Mouse (Mus musculus) gastrocnemius, postnatal 36 days (tissue): Measurements from ENCODE around the gene Serpina9. TPM values are rescaled to one million over a fixed set of nuclear protein-coding genes. Genes with fewer than 3 reads are reported as not detected.
"Not testable (repeated sequence)": the region's sequence is repeated elsewhere in the genome, so short reads cannot be mapped to it uniquely, and the experiment has no call there.

Experiments used
- DNase-seq, 2 experiments: peaks; one replicate each; pipeline ENCODE4 v3.0.0; 2022
- intact Hi-C: fragments of 180-260 bp; cut with DNase I; formaldehyde crosslinking; loops from one replicate; pipeline ENCODE4 v1.15.1; 2025
- total RNA-seq, 2 experiments: library from RNA; stranded (reverse); gene quantifications; 2 replicates each; pipeline ENCODE4 v1.2.3; 2021

The Serpina9 gene
- total RNA-seq, 2 experiments from 2014 or later: not detected

DNA sequence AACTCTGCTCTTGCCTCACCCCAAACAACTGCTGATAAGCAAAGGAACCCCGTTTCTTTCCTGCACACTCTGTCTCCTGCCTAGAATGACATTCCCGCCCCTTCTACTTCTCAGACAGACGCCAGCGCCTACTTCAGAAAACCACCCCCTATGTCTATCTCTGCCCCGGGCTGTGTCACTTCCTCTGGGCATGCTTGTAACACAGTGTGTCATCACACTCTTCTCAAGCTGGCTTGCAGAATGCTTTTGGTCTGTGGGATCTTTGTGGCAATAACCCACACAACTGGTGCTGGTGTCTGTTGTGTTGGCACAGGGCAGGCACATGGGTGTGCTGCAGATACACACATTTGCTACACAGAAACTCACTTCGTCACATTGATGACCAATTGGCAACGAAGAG lies 20.6 kb downstream of the Serpina9 start:
- DNase-seq: no peak
- intact Hi-C loops: no loop called here

DNA sequence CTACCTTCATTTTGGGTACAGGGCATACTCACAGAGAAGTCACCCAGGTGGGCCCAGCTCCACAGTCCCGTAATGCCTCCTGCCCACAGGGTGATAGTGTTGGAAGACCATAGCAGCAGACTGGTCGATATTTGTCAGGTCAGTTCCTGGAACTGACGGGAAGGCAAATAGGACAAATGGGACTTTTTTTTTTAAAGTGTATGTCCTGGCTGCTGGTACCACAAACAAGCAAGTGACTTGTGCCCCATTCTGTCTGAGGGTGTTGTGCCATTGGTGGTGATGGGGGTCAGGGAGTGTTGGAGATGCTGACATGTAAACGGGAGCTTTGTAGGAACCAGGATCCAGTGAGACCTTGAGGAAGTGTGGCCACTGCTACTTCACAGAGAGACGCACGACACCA lies 23.7 kb downstream of the Serpina9 start, which contains the start of gene Serpina11:
Serpina11 (minus strand) TSS at position 101 of the 400 bp plus-strand sequence.
- intact Hi-C loops: no loop called here
- no peak for DNase-seq

DNA sequence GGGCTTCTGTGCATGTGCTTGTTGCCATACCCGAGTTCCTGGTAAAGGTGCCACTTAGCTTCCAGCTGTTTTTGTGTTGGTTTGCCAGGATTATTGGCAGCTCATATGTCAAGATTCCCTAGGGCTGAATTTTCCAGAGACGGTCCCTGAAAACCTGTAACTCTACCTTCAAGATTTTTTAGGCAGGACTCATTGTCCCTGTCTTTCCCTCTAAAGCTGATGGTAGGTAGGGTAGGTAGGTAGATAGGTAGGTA lies 24.1 kb downstream of the Serpina9 start:
- no peak for DNase-seq
- intact Hi-C loops: no loop called here

DNA sequence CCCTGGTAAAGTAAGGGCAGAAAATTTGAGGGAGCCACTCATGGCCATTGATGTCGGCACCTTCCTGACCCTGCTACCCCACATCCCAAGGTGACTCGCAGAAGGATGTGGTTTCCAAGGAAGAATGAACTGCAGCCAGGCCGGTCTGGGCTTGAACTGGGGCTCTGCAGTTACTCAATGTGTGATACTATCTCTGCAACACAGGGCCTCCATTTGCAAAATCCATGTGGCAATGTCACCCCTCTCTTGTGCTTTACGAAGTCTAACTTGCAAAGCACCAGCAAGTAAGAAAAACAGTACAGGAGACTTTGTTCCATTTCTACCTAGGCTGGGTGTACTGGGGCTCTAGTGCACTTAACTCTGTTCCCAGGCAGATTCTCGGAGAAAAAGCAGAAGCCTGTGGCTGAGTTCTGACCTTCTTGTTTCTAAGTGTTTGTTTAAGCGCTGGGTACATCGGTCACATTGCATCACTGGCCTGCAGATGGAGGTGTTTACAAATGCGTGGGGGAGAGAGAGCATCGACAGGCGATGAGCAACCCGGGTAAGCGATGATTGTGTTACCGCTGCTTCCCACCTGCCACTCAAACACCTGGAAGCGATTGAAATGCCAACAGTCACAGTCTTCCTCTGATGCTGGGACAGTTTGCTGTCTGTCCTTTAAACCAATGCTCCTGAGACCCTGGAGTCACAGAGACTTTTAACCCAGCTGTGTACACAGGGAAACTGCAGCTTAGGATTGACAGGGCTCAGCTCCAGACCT lies 24.6 kb downstream of the Serpina9 start:
- intact Hi-C loops: no loop called here
- no peak for DNase-seq

DNA sequence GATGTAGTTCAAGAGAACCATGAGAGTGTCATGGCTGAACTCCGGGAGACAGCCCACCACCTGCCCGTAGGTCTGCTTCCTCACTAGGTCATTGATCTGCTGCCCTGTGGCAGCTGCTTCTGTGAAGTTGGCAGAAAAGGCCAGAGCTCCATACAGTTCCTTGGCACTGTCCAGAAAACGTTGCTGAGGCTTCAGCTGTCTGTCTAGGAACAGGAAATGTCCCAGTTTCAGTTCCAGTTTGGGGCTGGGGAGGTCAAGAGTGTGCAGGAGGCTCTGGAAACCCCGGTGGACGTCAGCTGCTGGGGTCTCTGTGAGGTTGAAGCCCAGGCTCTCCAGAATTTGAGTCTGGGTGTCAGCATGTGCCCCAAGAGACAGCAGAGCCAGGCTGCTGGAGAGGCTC lies 27.7 kb downstream of the Serpina9 start:
- no peak for DNase-seq
- intact Hi-C loops: no loop called here

DNA sequence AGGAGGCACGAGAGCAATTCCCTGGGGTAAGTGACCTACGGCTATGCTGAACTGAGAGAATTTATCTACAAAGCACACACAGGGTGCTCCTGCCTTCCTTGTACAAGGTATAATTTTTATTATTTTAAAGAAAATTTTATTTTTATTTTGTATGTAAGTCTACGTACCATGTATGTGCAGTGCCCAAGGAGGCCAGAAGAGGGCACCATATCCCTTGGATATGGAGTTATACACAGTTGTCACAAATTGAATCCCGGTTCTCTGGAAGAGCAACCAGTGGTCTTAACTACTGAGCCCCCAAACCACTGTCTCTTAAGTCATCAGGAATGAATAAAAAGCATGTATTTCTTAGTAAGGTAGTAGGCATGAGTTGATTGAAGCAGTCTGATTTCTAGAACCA lies 28.6 kb downstream of the Serpina9 start:
- no peak for DNase-seq
- intact Hi-C loops: no loop called here

DNA sequence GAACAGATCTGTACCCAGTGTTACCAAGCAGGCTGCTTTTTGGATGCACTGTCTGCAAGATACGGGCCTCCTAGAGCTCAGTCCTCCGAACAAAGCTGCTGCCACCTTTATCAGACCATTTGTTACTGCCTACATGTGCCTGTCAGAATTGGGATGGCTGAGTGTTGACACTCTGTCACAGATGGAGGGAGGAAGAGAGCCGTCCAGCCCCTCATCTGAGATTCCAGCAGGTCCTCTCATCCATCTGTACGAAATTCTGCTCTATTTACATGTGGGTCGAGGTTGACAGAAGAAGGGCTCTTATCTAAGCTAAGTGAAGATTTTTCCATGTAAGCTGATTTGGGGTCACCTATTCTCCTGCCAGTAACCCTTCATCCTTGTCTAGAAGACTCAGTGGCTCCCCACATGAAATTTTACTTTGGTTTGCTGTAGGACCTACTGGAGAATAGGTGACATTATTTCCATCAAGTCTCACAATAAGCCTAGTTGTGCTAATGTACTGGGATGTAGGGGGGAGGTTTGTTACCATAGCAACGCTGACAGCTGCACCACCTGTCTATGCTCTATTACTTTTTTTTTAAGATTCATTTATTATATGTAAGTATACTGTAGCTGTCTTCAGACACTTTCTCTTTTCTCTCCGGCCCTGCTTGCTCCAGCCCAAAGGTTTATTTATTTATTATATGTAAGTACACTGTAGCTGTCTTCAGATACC lies 31.8 kb downstream of the Serpina9 start:
- DNase-seq: no peak
- intact Hi-C loops: no loop called here

DNA sequence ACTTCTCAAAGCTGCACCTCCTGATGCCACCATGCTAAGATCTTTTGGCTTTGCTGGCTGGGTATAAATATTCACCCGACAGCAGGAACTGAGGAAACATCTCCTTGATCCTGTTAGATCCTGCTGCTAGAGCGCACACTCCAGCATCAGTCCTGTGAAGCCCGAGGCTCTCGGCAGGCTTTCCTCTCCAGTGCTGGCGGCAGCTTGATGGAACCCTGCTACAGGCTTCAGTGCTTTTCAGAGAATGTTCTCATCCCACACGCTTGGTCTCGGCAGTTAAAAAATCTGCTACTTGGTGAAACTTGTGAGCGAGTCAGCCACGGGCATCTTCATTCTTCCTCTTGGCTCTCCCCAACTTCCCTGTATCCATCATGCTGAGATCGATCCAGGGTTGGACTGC lies 35.3 kb downstream of the Serpina9 start:
- intact Hi-C loops: no loop called here
- DNase-seq: no peak

DNA sequence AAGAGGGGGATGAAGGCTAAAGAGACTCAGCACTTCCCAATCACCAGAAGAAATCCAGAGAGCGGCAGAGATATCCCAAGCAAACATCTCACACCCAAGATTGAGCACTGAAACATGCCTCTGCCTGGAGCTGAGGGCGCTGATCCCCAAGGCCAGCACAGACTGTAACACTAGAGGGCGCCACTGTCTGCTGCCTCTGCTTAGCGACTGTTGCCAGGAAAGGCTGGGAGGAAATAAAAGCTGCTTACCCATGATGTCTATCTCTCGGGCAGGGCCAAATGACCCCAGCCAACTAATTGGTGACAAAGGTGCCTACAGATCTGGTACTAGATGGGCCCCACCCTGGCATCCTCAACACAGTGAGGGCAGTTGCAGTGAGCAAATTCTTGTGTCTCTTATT lies 35.7 kb downstream of the Serpina9 start:
- intact Hi-C loops: no loop called here
- no peak for DNase-seq

DNA sequence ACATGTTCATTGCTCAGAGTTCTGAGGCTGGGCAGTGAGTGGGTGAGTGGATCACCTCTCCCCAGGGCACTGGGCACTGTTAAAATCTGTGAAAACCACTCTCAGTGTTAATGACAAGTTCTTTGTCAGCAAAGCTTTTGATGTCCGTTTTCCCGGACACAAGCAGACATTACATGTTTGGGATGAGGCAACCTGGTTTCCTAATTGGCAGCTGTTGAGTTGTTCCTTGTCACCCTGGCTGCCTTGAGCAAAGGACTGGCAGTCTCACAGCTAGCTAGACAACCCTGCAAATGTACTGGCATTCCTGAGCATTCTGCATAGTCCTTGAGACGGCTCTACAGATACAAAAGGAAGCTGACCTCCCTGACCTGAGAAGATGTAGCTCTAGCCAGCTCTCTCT lies 36.5 kb downstream of the Serpina9 start:
- no peak for DNase-seq
- intact Hi-C loops: no loop called here

DNA sequence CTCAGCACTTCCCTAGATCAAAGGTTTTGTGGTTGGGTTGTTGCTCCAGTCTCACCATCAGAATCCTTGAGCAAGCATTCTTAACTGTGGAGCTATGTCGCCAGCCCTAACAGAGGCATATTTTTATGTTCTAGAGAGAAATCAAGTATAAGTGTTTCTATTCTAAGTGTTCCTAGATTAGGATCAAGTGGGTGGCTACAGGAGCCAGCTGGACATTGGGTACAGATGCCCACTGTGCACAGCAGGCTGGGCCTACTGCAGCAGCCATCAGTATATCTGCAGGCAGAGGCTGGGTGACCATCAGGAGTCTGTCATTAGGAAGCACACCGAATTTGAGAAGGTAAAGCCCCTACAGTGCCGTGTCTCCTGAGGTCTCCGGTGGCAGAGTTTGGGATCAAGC lies 42.5 kb downstream of the Serpina9 start:
- intact Hi-C loops: no loop called here
- no peak for DNase-seq

DNA sequence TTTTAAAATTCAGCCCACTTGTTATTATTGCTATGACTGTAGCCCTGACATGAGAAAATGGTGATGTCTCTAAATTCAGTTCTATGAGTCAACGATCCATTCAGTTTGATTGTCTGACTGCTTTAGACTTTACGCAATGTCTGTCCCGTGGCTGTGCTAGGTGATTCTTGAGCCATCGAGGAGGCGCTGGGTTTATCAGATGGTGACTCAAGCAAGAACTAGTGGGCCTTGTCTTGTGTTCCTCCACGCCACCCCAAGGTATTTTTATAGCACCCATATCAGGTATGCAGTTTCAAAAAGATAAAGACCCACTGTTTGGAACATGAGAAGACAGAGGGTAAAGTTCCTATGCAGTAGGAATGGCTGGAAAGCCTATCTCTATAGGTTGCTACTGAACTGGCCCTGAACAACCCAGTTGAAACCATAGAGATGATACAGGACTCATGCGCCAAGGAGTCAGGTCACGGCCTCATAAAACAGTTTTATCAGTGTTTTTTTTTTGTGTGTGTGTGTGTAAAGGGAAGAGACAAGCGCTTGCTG lies 43.9 kb downstream of the Serpina9 start:
- DNase-seq: no peak
- intact Hi-C loops: no loop called here

DNA sequence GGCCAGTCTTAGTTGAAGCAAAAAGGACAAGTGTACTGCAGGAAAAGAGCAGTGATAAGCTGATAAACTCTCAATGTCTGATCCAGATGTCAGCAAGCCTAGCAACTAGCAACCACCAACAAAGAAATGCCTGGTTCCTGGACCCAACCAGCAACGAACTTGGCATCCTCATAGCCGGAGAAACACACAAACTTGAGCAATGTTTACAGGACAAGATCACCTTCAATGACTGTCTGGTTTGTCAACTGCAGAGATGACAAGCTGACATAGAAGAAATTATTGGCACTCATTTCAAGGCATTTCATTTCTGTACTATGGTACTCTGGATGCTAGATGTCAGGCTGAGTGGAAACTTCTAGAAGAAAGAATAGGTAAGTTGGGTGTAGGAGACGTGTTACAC lies 46.8 kb downstream of the Serpina9 start:
- intact Hi-C loops: no loop called here
- no peak for DNase-seq

DNA sequence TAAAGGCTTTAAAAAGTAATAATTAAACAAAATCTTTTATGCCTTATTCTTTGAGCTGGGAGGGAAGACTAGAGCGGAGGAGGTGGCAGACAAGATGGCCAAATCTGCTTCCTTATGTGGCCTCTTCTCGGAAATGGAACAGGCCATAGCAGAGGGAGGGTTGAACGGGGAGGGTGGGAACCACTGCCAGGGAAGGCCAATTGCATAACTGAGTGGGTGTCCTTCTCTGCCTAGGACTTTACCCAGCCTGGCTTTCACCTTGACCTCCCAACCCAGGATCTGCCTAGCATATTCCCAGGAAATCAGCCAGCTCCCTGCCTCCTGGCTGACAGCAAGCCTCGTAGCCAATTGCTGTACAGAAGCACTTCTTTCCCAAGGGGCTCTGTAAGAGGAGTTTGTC lies 50.3 kb downstream of the Serpina9 start:
- intact Hi-C loops: no loop called here
- DNase-seq: no peak

DNA sequence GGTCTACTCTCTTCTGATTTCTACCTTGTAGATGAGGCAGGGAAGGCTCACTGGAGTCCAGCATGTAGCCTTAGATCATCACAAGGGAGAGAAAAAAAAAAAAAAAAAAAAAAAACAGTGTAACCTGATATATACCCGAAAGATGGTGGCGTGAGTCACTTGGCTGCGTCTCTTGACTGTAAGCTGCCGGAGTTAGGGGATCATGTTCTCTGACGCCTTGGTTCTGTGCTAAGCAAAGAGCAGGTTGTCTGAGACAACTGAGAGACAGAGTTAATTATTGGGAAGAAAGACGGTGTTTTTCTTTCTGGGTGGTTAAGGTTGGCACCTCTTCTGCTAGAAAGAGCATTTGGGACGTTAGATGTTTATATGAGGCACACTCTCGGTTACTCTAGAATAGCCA lies 50.7 kb downstream of the Serpina9 start:
- DNase-seq: no peak
- intact Hi-C loops: no loop called here

DNA sequence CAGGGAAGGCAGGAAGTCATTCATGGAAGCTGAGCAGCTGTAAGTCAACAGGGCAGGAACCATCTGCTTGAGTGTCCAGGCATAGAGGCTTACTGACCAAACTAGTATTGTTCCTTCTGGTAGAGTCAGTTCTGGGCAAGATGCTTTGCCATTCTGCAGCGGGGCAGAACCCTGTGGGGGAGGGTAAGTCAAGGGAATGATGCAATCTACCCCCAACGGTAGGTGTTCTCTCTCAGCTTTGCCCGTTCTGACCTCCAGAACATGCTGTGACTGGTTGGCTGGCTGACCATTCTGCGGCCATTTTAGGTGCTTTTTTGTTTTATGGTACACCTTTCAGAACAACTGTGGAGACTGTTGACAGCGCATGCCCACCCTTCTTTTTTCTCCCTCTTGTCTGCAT lies 51.2 kb downstream of the Serpina9 start:
- intact Hi-C loops: no loop called here
- no peak for DNase-seq

DNA sequence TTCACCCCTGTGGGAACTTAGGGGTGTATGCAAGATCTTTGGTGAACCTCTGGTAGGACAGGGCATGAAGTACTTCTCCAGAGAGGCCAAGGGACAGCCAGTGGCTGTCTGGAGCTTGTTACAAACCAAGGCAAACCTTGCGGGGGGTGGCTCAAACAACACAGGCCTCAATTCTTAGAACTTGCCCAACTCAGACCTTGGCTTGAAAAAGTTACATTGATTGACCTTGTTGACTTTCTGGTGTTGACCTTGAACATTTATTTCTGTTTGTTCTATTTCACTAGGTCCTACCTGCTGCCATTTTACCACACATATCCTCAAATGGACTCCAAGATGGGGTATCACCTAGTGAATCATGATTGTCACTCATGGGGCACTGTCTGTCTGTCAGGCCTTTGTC lies 51.8 kb downstream of the Serpina9 start:
- no peak for DNase-seq
- intact Hi-C loops: no loop called here

DNA sequence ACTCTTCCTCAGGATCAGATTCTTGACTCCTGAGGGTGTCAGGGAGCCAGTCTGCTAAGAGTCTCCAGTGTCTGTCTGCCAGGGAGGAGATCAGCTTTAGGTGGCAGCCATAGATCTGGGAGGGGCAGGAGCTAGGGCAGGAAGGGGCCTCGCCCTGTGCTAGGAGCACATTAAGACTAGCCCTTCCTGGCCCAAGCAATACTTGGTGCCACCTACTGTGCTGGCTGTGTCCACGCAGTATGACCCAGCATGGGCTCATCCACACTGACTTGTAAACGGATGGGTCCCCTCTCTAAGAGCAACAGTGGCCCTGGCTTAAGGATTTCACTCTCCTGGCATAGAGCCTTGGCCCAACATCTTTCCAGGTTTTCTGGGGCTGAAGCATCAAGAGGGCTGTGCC lies 54.8 kb downstream of the Serpina9 start, which contains the start of gene Serpina1e:
Serpina1e (minus strand) TSS at position 178 of the 400 bp plus-strand sequence.
- intact Hi-C loops: no loop called here
- no peak for DNase-seq

DNA sequence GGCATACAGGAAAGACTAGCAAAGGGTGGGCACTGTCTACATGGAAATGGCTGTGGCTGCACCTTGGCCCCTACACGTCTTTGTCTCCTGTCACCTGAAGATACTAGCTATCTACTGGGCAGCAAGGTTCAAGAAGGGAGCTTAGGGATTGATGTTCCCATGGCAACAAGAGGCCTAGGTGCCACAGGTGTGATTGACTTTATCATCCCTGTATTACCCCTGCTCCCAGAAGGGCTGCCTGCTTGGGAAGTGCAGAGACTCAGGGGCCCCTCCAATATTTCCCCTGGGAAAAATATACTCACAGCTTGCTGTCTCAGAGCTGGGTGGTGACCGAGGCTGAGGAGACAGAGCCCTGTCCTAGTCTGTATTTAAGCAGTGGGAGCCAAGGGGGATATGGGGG lies 57.0 kb downstream of the Serpina9 start:
- intact Hi-C loops, DNase-seq: not testable (repeated sequence)

DNA sequence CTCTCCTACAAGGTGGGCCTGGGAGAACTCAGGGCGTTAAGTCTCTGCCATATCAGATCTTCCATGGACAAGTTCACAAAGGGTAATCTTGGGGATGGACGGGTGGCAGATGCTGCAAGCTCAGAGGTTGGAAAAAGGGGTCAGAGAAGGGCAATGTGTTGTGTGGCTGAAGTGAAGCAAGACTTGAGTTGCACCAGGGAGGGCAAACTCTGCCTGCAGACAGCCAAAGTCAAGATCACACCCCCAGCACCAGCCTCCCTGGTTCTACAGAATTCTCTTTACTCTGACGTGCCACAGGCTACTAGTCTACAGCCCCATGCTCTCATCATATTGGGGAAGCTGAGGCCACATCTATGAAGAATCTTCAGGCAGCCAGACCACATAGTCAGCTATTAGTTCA lies 60.6 kb downstream of the Serpina9 start:
- intact Hi-C loops, DNase-seq: not testable (repeated sequence)

DNA sequence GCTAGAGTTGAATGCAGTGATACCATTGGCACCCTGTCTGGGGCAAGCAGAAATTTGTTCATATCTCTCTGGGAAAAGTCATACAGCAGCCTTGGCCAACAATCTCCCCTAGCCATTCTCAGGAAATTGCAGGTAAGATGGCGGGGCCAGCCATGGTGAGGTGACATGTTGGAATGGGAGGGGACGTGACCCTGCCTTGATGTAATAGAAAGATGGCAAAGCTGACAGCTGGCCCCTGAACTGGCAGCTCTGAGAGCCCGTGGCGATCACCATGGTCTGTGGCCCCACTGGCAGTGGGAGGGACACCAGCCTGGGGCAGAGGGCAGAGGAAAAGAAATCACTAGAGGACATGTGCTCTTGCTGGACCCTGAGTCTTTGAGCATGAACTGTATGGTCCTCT lies 67.3 kb downstream of the Serpina9 start:
- DNase-seq: no peak

More for the DNA sequence above, 67.3 kb downstream of the Serpina9 start:
- intact Hi-C loops: no loop called here
